Mouse (Mus musculus) olfactory bulb, adult 2 months (tissue): ENCODE data around the gene Lamc1.

Experiments used
- CTCF ChIP-seq: fragments of 200-500 bp; IDR thresholded peaks from 2 replicates; pipeline ENCODE4 v1.5.1; 2012; ENCODE audit warnings: low read depth, mild to moderate bottlenecking, low read length, moderate library complexity; ENCODE audit not compliant: insufficient read depth
- POLR2A ChIP-seq: fragments of 200-500 bp; IDR thresholded peaks from 2 replicates; pipeline ENCODE4 v1.6.1; 2012; ENCODE audit warnings: mild to moderate bottlenecking, low read depth, low read length, moderate library complexity; ENCODE audit not compliant: insufficient read depth

- TF ChIP-seq CTCF: no peak
- no peak for TF ChIP-seq POLR2A
Observed at GRCm38 (mm10) chr1:153360556-153360955, 28.0 kb upstream of the Lamc1 start.
